Mouse (Mus musculus): ENCODE results near the gene Kdm4b.
A peak's percentile ranks its signal among the peaks of the same experiment; 100 is the strongest.

The Kdm4b gene

GRCm38 (mm10) chr17:56325450-56326152, at the start of gene Kdm4b:
Gene Kdm4b (plus strand): TSS chr17:56326062.
- DNase-seq (ENCODE audit: extremely low read depth, insufficient read length, low spot score): peak; percentile 100

- peak; percentile 97 for DNase-seq (ENCODE audit: extremely low read depth, insufficient read length, low spot score)
Measured at GRCm38 (mm10) chr17:56276643-56277566, 49.0 kb upstream of the Kdm4b start, which contains the start of gene Ticam1. Gene Ticam1 (minus strand): TSS chr17:56276786.

GRCm38 (mm10) chr17:56277567-56277893, 48.3 kb upstream of the Kdm4b start:
- DNase-seq (ENCODE audit: extremely low read depth, insufficient read length, low spot score): no peak

GRCm38 (mm10) chr17:56278340-56278739, 47.5 kb upstream of the Kdm4b start:
- DNase-seq (ENCODE audit: extremely low read depth, insufficient read length, low spot score): no peak

- DNase-seq (ENCODE audit: extremely low read depth, insufficient read length, low spot score): no peak
Measured at GRCm38 (mm10) chr17:56279481-56280155, 46.2 kb upstream of the Kdm4b start.

- DNase-seq (ENCODE audit: extremely low read depth, insufficient read length, low spot score): no peak
Measured at GRCm38 (mm10) chr17:56281193-56281592, 44.7 kb upstream of the Kdm4b start.

- no peak for DNase-seq (ENCODE audit: extremely low read depth, insufficient read length, low spot score)
Measured at GRCm38 (mm10) chr17:56282802-56283201, 43.1 kb upstream of the Kdm4b start.

- DNase-seq (ENCODE audit: extremely low read depth, insufficient read length, low spot score): no peak
Measured at GRCm38 (mm10) chr17:56283316-56283715, 42.5 kb upstream of the Kdm4b start.

GRCm38 (mm10) chr17:56285995-56286394, 39.9 kb upstream of the Kdm4b start:
- no peak for DNase-seq (ENCODE audit: extremely low read depth, insufficient read length, low spot score)

GRCm38 (mm10) chr17:56287830-56288229, 38.0 kb upstream of the Kdm4b start:
- DNase-seq (ENCODE audit: extremely low read depth, insufficient read length, low spot score): no peak

GRCm38 (mm10) chr17:56288866-56289265, 37.0 kb upstream of the Kdm4b start:
- DNase-seq (ENCODE audit: extremely low read depth, insufficient read length, low spot score): no peak

GRCm38 (mm10) chr17:56289371-56290331, 36.2 kb upstream of the Kdm4b start:
- no peak for DNase-seq (ENCODE audit: extremely low read depth, insufficient read length, low spot score)

GRCm38 (mm10) chr17:56290388-56291170, 35.3 kb upstream of the Kdm4b start:
- peak; percentile 97 for DNase-seq (ENCODE audit: extremely low read depth, insufficient read length, low spot score)

- peak; percentile 90 for DNase-seq (ENCODE audit: extremely low read depth, insufficient read length, low spot score)
Measured at GRCm38 (mm10) chr17:56291171-56291511, 34.7 kb upstream of the Kdm4b start.

- DNase-seq (ENCODE audit: extremely low read depth, insufficient read length, low spot score): no peak
Measured at GRCm38 (mm10) chr17:56291826-56292475, 33.9 kb upstream of the Kdm4b start.

- no peak for DNase-seq (ENCODE audit: extremely low read depth, insufficient read length, low spot score)
Measured at GRCm38 (mm10) chr17:56292531-56293222, 33.2 kb upstream of the Kdm4b start, which contains the start of gene Plin3. Gene Plin3 (minus strand): TSS chr17:56292873.

GRCm38 (mm10) chr17:56293291-56293690, 32.6 kb upstream of the Kdm4b start:
- DNase-seq (ENCODE audit: extremely low read depth, insufficient read length, low spot score): no peak

GRCm38 (mm10) chr17:56294241-56294640, 31.6 kb upstream of the Kdm4b start:
- DNase-seq (ENCODE audit: extremely low read depth, insufficient read length, low spot score): no peak
